Mouse (Mus musculus): Measurements from ENCODE around the gene Cep19. TPM values are rescaled to one million over a fixed set of nuclear protein-coding genes. Genes with fewer than 3 reads are reported as not detected.
"Not testable (repeated sequence)": the region's sequence is repeated elsewhere in the genome, so short reads cannot be mapped to it uniquely, and the experiment has no call there.

Cep19 gene
- 10 to 100 TPM; 32.4 to 45.8 (median 43.7) TPM for polyA plus RNA-seq (2017; shearing (Covaris generic))

- ATAC-seq: peak; percentile 94
Observed at GRCm38 (mm10) chr16:32099638-32100150, at the start of gene Cep19, which contains the start of gene Pigx. Gene Cep19 (plus strand): TSS chr16:32099800. Gene Pigx (minus strand): TSS chr16:32099740.

- no peak for ATAC-seq
Observed at GRCm38 (mm10) chr16:32058817-32059216, 40.8 kb upstream of the Cep19 start.

GRCm38 (mm10) chr16:32059840-32060523, 39.6 kb upstream of the Cep19 start:
- ATAC-seq: peak; percentile 70

GRCm38 (mm10) chr16:32062226-32062625, 37.4 kb upstream of the Cep19 start:
- ATAC-seq: peak; percentile 35

- no peak for ATAC-seq
Observed at GRCm38 (mm10) chr16:32063900-32064299, 35.7 kb upstream of the Cep19 start.

GRCm38 (mm10) chr16:32066899-32067298, 32.7 kb upstream of the Cep19 start:
- no peak for ATAC-seq

GRCm38 (mm10) chr16:32068389-32069300, 31.0 kb upstream of the Cep19 start:
- peak; percentile 72 for ATAC-seq

GRCm38 (mm10) chr16:32070070-32070469, 29.5 kb upstream of the Cep19 start:
- not testable (repeated sequence) for ATAC-seq

- no peak for ATAC-seq
Observed at GRCm38 (mm10) chr16:32075762-32076161, 23.8 kb upstream of the Cep19 start.

GRCm38 (mm10) chr16:32076406-32076805, 23.2 kb upstream of the Cep19 start:
- ATAC-seq: no peak

- peak; percentile 69 for ATAC-seq
Observed at GRCm38 (mm10) chr16:32077648-32078407, 21.8 kb upstream of the Cep19 start.

GRCm38 (mm10) chr16:32078408-32078990, 21.1 kb upstream of the Cep19 start:
- peak; percentile 4 for ATAC-seq

- peak; percentile 76 for ATAC-seq
Observed at GRCm38 (mm10) chr16:32078991-32079511, 20.5 kb upstream of the Cep19 start, which contains the start of gene Pak2. Gene Pak2 (minus strand): TSS chr16:32079342.

- ATAC-seq: peak; percentile 87
Observed at GRCm38 (mm10) chr16:32087629-32088443, 11.8 kb upstream of the Cep19 start.

- no peak for ATAC-seq
Observed at GRCm38 (mm10) chr16:32091466-32091865, 8.1 kb upstream of the Cep19 start.

- not testable (repeated sequence) for ATAC-seq
Observed at GRCm38 (mm10) chr16:32097757-32098156, 1.8 kb upstream of the Cep19 start.

GRCm38 (mm10) chr16:32098897-32099637, 533 bp upstream of the Cep19 start:
- ATAC-seq: peak; percentile 29

- no peak for ATAC-seq
Observed at GRCm38 (mm10) chr16:32102295-32102694, 2.7 kb downstream of the Cep19 start.

- no peak for ATAC-seq
Observed at GRCm38 (mm10) chr16:32105698-32106097, 6.1 kb downstream of the Cep19 start.

Measured in inflammation-experienced regulatory T-cells, adult 6 months (primary cell).